Mouse (Mus musculus) forebrain, embryonic 13.5 days (tissue): ENCODE measurements at regions not wholly inside any gene's neighbourhood (a gene's known extent, or its start where the extent isn't known, plus 50 kb on each side); places are given as distances from the start of the nearest gene placed in this dataset.

Experiments
- ATAC-seq: fragments of 200-750 bp; cut with Nextera tagmentation; 2 replicates; pipeline ENCODE4 v1.8.0; 2017
- H3K27ac ChIP-seq: fragments of 300-500 bp; sonication (generic); 2 replicates; pipeline ENCODE4 v1.5.1; 2015; ENCODE audit warnings: inconsistent platforms, mild to moderate bottlenecking, moderate library complexity
- H3K27me3 ChIP-seq: fragments of 300-500 bp; sonication (generic); 2 replicates; pipeline ENCODE4 v1.6.1; 2015; ENCODE audit warnings: mild to moderate bottlenecking, inconsistent platforms
- H3K36me3 ChIP-seq: fragments of 300-500 bp; sonication (generic); 2 replicates; pipeline ENCODE4 v1.6.1; 2015; ENCODE audit warnings: mild to moderate bottlenecking, inconsistent platforms; ENCODE audit not compliant: poor library complexity, severe bottlenecking
- H3K4me1 ChIP-seq: fragments of 300-500 bp; sonication (generic); 2 replicates; pipeline ENCODE4 v1.6.1; 2015; ENCODE audit warnings: inconsistent platforms
- H3K4me2 ChIP-seq: fragments of 300-500 bp; sonication (generic); 2 replicates; pipeline ENCODE4 v1.6.1; 2015; ENCODE audit warnings: inconsistent platforms, mild to moderate bottlenecking, moderate library complexity
- H3K4me3 ChIP-seq: fragments of 300-500 bp; sonication (generic); 2 replicates; pipeline ENCODE4 v1.5.1; 2015; ENCODE audit warnings: mild to moderate bottlenecking, inconsistent platforms
- H3K9ac ChIP-seq: fragments of 300-500 bp; sonication (generic); 2 replicates; pipeline ENCODE4 v1.6.1; 2015; ENCODE audit warnings: mild to moderate bottlenecking, inconsistent platforms
- H3K9me3 ChIP-seq: fragments of 300-500 bp; sonication (generic); replicated peaks from 2 replicates; pipeline ENCODE4 v1.6.1; 2016; ENCODE audit warnings: inconsistent platforms
- WGBS: fragments of 180-500 bp; shearing (Covaris S2); methylation state at CpG from one replicate; pipeline ENCODE4 v1.1.7; 2015; 5-methylcytosine and 5-hydroxymethylcytosine counted together

- Histone ChIP-seq H3K4me3 (no peak overlapping the region), H3K4me2 (no peak overlapping the region), H3K27me3 (no peaks in the 10 kb centered on the region), H3K9me3 (no peaks in the 10 kb centered on the region), H3K4me1 (no peaks in the 10 kb centered on the region), H3K36me3 (no peaks in the 10 kb centered on the region), H3K9ac (no peak overlapping the region), H3K27ac (no peak overlapping the region)
- ATAC-seq: no peak; the same call in 1 of the 2 replicates
Observed at GRCm38 (mm10) chr17:76002836-76003235, 451.1 kb upstream of the Fam98a start.

DNA sequence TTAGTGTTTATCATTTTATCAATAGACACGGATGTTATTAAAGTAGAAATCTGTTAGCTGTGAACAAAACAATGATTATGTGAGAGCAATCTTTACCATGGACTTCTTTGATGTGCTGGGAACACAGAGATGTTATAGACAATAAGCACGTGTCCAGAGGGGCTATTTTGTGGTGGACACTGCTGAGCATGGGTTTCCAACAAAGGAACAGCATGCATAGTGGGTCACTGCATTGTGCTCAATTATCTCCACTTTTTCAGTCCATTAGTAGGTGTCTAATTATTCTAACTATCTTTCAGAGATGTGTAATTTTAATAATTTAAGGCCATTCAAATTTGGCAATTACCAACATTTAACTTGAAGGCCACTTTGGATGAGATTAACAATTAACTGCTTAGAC lies 409.6 kb upstream of the Fam98a start:
- Histone ChIP-seq H3K4me3 (no peak overlapping the region), H3K9me3 (no peaks in the 10 kb centered on the region), H3K4me2 (no peak overlapping the region), H3K36me3 (no peaks in the 10 kb centered on the region), H3K4me1 (no peaks in the 10 kb centered on the region), H3K9ac (no peak overlapping the region), H3K27ac (no peak overlapping the region), H3K27me3 (no peaks in the 10 kb centered on the region)
- 29% methylated on average over 2 of the region's 2 CpGs for WGBS
- no peak for ATAC-seq

- Histone ChIP-seq H3K36me3 (no peaks in the 10 kb centered on the region), H3K27me3 (no peaks in the 10 kb centered on the region), H3K9me3 (no peaks in the 10 kb centered on the region), H3K4me3 (no peak overlapping the region), H3K4me1 (no peaks in the 10 kb centered on the region), H3K27ac (no peak overlapping the region), H3K9ac (no peak overlapping the region), H3K4me2 (no peak overlapping the region)
- WGBS: 84% methylated on average over 6 of the region's 6 CpGs
- ATAC-seq: no peak
Observed at GRCm38 (mm10) chr17:75936686-75937380, 385.1 kb upstream of the Fam98a start.

GRCm38 (mm10) chr17:75931022-75931421 lies 379.3 kb upstream of the Fam98a start:
- Histone ChIP-seq H3K36me3 (no peaks in the 10 kb centered on the region), H3K4me1 (no peaks in the 10 kb centered on the region), H3K4me3 (no peak overlapping the region), H3K9me3 (no peaks in the 10 kb centered on the region), H3K27ac (no peak overlapping the region), H3K4me2 (no peak overlapping the region), H3K9ac (no peak overlapping the region), H3K27me3 (no peaks in the 10 kb centered on the region)
- 69% methylated on average over 1 of the region's 1 CpGs for WGBS
- ATAC-seq: peak; percentile 75

GRCm38 (mm10) chr17:75920240-75920639 lies 368.5 kb upstream of the Fam98a start:
- no peak overlapping the region for H3K4me2 ChIP-seq
- no peak overlapping the region for H3K27ac ChIP-seq
- no peaks in the 10 kb centered on the region for H3K36me3 ChIP-seq
- H3K9ac ChIP-seq: no peak overlapping the region
- 79% methylated on average over 2 of the region's 2 CpGs for WGBS
- ATAC-seq: 0 out of 2 replicates have a peak, but pooled peaks have one; percentile 53
- H3K4me1 ChIP-seq: peaks cover 3% of the 10 kb centered on the region; the same call in 1 of the 2 replicates
- no peaks in the 10 kb centered on the region for H3K27me3 ChIP-seq
- no peak overlapping the region for H3K4me3 ChIP-seq
- no peaks in the 10 kb centered on the region for H3K9me3 ChIP-seq

DNA sequence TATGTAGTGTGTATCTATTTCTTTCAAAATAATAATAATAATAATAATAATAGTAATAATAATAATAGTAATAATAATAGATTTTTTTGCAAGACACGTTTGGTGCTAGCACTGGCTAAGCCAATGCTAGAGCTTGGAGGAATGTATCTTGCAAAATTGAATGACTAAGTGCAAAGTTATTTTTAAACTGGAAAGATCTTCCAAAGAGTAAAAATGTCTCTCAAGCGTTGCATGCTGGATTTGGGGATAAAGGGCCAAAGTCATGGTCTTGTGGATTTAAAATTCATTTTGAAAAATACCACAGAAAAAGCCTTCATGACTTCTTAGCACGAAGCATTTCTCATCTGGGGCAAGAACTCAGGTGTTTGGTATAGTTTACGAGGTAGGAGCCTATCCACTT lies 365.3 kb upstream of the Fam98a start:
- WGBS: 89% methylated on average over 4 of the region's 4 CpGs
- Histone ChIP-seq H3K36me3 (no peaks in the 10 kb centered on the region), H3K4me3 (no peak overlapping the region), H3K9me3 (no peaks in the 10 kb centered on the region), H3K9ac (no peak overlapping the region), H3K4me1 (peaks cover 3% of the 10 kb centered on the region; the same call in 1 of the 2 replicates), H3K27ac (no peak overlapping the region), H3K27me3 (no peaks in the 10 kb centered on the region), H3K4me2 (no peak overlapping the region)
- no peak for ATAC-seq

- Histone ChIP-seq H3K9ac (no peak overlapping the region), H3K4me3 (no peak overlapping the region), H3K9me3 (no peaks in the 10 kb centered on the region), H3K4me1 (peaks cover 3% of the 10 kb centered on the region; the same call in 1 of the 2 replicates), H3K4me2 (no peak overlapping the region), H3K27me3 (no peaks in the 10 kb centered on the region), H3K36me3 (no peaks in the 10 kb centered on the region), H3K27ac (no peak overlapping the region)
- WGBS: 92% methylated on average over 2 of the region's 2 CpGs
- no peak for ATAC-seq
Observed at GRCm38 (mm10) chr17:75916590-75916989, 364.8 kb upstream of the Fam98a start.

DNA sequence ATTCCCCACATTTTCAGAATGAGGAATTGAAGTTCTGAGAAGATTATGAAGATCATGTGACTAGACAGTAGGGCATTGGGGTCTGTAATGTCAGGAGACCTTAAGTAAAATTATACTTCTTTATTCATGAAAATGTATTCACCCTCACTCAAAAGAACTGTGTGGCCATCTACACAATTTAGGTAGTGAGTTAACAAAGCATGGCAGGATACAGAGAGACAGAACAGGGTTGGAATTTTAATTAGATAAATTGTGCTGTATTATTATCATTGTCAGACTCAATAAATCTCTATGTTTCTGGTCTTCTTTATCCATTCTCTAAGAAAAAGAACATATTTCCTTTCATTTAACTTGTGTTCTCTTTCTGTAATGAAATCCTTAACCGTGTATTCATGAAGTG lies 363.5 kb upstream of the Fam98a start:
- no peak overlapping the region for H3K27ac ChIP-seq
- WGBS: 91% methylated on average over 1 of the region's 1 CpGs
- H3K36me3 ChIP-seq: no peaks in the 10 kb centered on the region
- no peaks in the 10 kb centered on the region for H3K9me3 ChIP-seq
- H3K27me3 ChIP-seq: no peaks in the 10 kb centered on the region
- peaks cover 1% of the 10 kb centered on the region; the same call in 1 of the 2 replicates for H3K4me1 ChIP-seq
- ATAC-seq: no peak
- no peak overlapping the region for H3K9ac ChIP-seq
- no peak overlapping the region for H3K4me2 ChIP-seq
- H3K4me3 ChIP-seq: no peak overlapping the region

GRCm38 (mm10) chr17:75907085-75907484 lies 355.3 kb upstream of the Fam98a start:
- H3K36me3 ChIP-seq: no peaks in the 10 kb centered on the region
- no peaks in the 10 kb centered on the region for H3K4me1 ChIP-seq
- 78% methylated on average over 3 of the region's 3 CpGs for WGBS
- no peak overlapping the region for H3K4me2 ChIP-seq
- no peaks in the 10 kb centered on the region for H3K9me3 ChIP-seq
- H3K9ac ChIP-seq: no peak overlapping the region
- H3K27ac ChIP-seq: no peak overlapping the region
- no peak for ATAC-seq
- H3K4me3 ChIP-seq: no peak overlapping the region
- no peaks in the 10 kb centered on the region for H3K27me3 ChIP-seq

DNA sequence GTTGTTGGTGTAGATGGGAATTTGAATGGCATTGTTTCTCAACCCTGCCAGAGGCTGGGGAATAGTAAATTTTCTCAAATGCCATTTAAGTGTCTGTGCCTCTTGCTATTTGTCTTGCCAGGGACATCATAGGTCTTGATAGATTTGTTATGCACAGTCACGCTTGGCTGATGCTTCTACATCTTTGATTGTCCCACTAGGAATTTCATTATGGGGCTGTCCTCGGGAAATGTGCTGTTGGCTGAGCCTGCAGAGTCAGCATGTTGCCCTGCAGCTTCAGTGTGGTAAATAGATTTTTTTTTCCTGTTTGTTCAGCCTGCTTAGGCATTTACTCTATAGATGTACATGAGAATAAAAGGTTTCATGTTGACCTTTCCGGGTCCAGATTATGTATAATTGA lies 354.9 kb upstream of the Fam98a start:
- whole genome bisulfite sequencing: 61% methylated on average over 3 of the region's 3 CpGs
- Histone ChIP-seq H3K4me3 (no peak overlapping the region), H3K27ac (no peak overlapping the region), H3K27me3 (no peaks in the 10 kb centered on the region), H3K9ac (no peak overlapping the region), H3K4me1 (no peaks in the 10 kb centered on the region), H3K36me3 (no peaks in the 10 kb centered on the region), H3K9me3 (no peaks in the 10 kb centered on the region), H3K4me2 (no peak overlapping the region)
- ATAC-seq: no peak

DNA sequence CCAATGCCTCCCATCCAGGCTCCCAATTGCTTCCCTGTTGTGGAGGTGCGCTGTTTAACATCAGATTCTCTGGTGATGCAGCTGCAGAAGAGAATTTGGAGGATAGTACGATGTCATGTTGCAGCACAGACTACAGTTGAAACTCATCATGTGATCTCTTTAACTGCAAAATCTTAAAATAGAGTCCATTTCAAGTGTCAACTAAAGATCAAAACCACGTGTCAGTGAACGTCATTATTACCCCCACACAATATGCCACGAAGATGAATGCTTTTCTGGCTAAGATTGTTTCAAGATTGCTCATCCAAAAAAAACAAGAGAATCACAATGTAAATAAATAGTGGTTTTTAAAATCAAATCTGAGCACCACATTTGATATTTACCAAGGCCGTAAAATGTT lies 343.7 kb upstream of the Fam98a start:
- Histone ChIP-seq H3K4me3 (no peak overlapping the region), H3K9ac (no peak overlapping the region), H3K27me3 (no peaks in the 10 kb centered on the region), H3K27ac (no peak overlapping the region), H3K9me3 (no peaks in the 10 kb centered on the region), H3K36me3 (no peaks in the 10 kb centered on the region), H3K4me2 (no peak overlapping the region), H3K4me1 (no peaks in the 10 kb centered on the region)
- no peak for ATAC-seq
- WGBS: 88% methylated on average over 6 of the region's 6 CpGs

DNA sequence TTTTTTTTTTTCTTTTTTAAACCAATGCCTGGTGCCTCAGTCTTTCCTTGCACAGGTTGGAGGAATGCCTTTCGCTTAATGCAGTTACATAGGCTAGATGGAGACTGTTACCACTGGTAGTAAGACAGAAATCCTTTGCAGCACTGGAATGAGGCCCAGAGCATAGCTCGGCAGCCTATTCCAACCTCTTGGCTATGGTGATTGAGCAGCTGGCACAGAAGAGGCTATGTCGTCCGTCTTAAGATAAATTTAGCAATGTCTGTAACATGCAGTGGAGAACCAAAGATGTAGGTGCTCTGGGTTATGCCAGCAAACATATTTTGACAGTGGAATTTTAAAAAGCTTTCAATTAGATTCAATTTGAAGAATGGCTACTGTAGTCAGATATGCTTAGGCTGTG lies 343.2 kb upstream of the Fam98a start:
- 82% methylated on average over 4 of the region's 4 CpGs for WGBS
- H3K27ac ChIP-seq: no peak overlapping the region
- H3K36me3 ChIP-seq: no peaks in the 10 kb centered on the region
- H3K9me3 ChIP-seq: no peaks in the 10 kb centered on the region
- no peak overlapping the region for H3K4me3 ChIP-seq
- H3K27me3 ChIP-seq: no peaks in the 10 kb centered on the region
- H3K4me1 ChIP-seq: no peaks in the 10 kb centered on the region
- ATAC-seq: no peak
- H3K4me2 ChIP-seq: no peak overlapping the region
- no peak overlapping the region for H3K9ac ChIP-seq

- no peaks in the 10 kb centered on the region for H3K4me1 ChIP-seq
- WGBS: 39% methylated on average over 1 of the region's 1 CpGs
- H3K4me2 ChIP-seq: no peak overlapping the region
- H3K27ac ChIP-seq: no peak overlapping the region
- no peak overlapping the region for H3K9ac ChIP-seq
- no peaks in the 10 kb centered on the region for H3K9me3 ChIP-seq
- no peak overlapping the region for H3K4me3 ChIP-seq
- H3K36me3 ChIP-seq: no peaks in the 10 kb centered on the region
- no peaks in the 10 kb centered on the region for H3K27me3 ChIP-seq
- ATAC-seq: no peak
Observed at GRCm38 (mm10) chr17:75893559-75893958, 341.8 kb upstream of the Fam98a start.
